Mouse (Mus musculus) midbrain, embryonic 12.5 days (tissue): Measurements from ENCODE around the gene Phldb1. TPM values are rescaled to one million over a fixed set of nuclear protein-coding genes. Genes with fewer than 3 reads are reported as not detected.
"Not testable (repeated sequence)": the region's sequence is repeated elsewhere in the genome, so short reads cannot be mapped to it uniquely, and the experiment has no call there.

Experiments
- ATAC-seq: fragments of 200-750 bp; cut with Nextera tagmentation; 2 replicates; pipeline ENCODE4 v1.8.0; 2017; ENCODE audit warnings: low read depth, moderate TSS enrichment, moderate library complexity; ENCODE audit not compliant: low FRiP score
- H3K27ac ChIP-seq: fragments of 300-500 bp; sonication (generic); replicated peaks from 2 replicates; pipeline ENCODE4 v1.5.1; 2016; ENCODE audit warnings: mild to moderate bottlenecking
- H3K27me3 ChIP-seq: fragments of 300-500 bp; sonication (generic); 2 replicates; pipeline ENCODE4 v1.6.1; 2016; ENCODE audit warnings: mild to moderate bottlenecking
- H3K36me3 ChIP-seq: fragments of 300-500 bp; sonication (generic); 2 replicates; pipeline ENCODE4 v1.6.1; 2016
- H3K4me1 ChIP-seq: fragments of 300-500 bp; sonication (generic); 2 replicates; pipeline ENCODE4 v1.6.1; 2016
- H3K4me2 ChIP-seq: fragments of 300-500 bp; sonication (generic); replicated peaks from 2 replicates; pipeline ENCODE4 v1.6.1; 2016; ENCODE audit warnings: mild to moderate bottlenecking, moderate library complexity
- H3K4me3 ChIP-seq: fragments of 300-500 bp; sonication (generic); 2 replicates; pipeline ENCODE4 v1.5.1; 2016; ENCODE audit warnings: mild to moderate bottlenecking
- H3K9ac ChIP-seq: fragments of 300-500 bp; sonication (generic); replicated peaks from 2 replicates; pipeline ENCODE4 v1.6.1; 2016; ENCODE audit warnings: mild to moderate bottlenecking, moderate library complexity
- H3K9me3 ChIP-seq: fragments of 300-500 bp; sonication (generic); 2 replicates; pipeline ENCODE4 v1.6.1; 2016; ENCODE audit warnings: mild to moderate bottlenecking
- WGBS: fragments of 180-500 bp; shearing (Covaris S2); methylation state at CpG from one replicate; pipeline ENCODE4 v1.1.7; 2016; 5-methylcytosine and 5-hydroxymethylcytosine counted together
- polyA plus RNA-seq: library from polyadenylated mRNA; unstranded; fragments of >200 nt; fragmentation: Nextera tagmentation; extraction: Ambion mirVana; gene quantifications from 2 replicates; pipeline ENCODE4 v1.2.1, GENCODE M21; 2016

Phldb1 gene
- polyA plus RNA-seq, 1 experiment from 2014 or later = 74.5 TPM

DNA sequence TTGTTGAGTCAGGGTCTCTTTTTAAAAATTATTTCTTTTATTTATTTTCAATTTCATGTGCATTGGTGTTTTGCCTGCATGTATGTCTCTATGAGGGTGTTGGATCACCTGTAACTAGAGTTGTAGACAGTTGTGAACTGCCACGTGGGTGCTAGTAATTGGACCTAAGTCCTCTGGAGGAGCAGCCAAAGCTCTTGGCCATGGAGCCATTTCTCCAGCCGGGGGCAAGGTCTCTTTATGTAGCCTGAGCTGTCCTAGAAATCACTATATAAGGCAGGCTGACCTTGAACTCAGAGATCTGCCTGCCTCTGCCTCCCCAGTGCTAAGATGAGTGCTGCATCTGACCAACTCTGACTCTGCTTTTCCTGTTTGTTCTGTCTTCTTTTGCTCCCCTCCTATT, 90.8 kb downstream of the Phldb1 start:
- Histone ChIP-seq H3K4me1 (no peaks in the 10 kb centered on the region), H3K4me3 (no peak overlapping the region), H3K27ac (no peak overlapping the region), H3K27me3 (no peaks in the 10 kb centered on the region), H3K4me2 (no peak overlapping the region), H3K9ac (no peak overlapping the region), H3K36me3 (peaks cover 6% of the 10 kb centered on the region; the same call in 1 of the 2 replicates), H3K9me3 (no peaks in the 10 kb centered on the region)
- ATAC-seq = no peak
- WGBS = 81% methylated on average over 2 of the region's 2 CpGs

DNA sequence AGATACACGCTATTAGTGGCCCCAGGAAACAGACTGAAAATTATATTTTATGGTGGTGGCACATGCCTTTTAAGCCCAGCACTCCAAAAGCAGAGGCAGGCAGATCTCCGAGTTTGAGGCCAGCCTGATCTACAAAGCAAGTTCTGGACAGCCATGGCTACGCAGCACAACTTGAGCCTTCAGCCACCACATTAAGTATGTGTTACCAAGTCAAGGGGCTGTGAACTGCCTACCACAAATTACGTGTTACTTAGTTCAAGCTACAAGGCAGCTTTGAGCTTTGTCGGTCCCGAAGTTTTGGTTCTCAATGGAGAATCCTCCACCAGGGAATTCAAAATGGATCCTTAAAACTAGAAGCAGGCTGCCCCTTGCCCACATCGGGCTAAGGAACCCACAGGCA, 91.9 kb downstream of the Phldb1 start:
- H3K36me3 ChIP-seq = peaks cover 14% of the 10 kb centered on the region
- H3K27ac ChIP-seq = no peak overlapping the region
- no peak overlapping the region for H3K4me3 ChIP-seq
- H3K4me1 ChIP-seq = no peaks in the 10 kb centered on the region
- H3K9me3 ChIP-seq = no peaks in the 10 kb centered on the region
- no peak for ATAC-seq
- no peaks in the 10 kb centered on the region for H3K27me3 ChIP-seq
- no peak overlapping the region for H3K4me2 ChIP-seq
- H3K9ac ChIP-seq = no peak overlapping the region
- WGBS = 97% methylated on average over 7 of the region's 7 CpGs

DNA sequence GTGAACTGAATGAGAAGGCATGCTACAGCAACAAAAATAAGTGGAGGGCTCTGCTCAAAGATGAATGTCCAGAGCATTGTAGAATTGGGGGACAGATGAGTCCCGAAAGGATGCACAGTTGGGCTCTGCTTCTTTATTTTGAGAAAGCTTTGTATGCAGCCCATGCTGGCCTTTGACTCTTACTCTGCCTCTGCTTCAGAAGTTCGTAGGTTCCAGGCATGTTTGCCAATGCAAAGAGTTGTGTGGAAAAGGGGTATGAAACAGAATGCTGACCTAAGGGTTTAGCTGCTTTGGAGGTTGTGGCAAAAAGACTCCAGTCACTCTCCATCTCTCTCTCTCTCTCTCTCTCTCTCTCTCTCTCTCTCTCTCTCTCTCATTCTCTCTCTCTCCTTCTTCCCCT, 93.4 kb downstream of the Phldb1 start:
- no peak for ATAC-seq
- no peak overlapping the region for H3K4me2 ChIP-seq

DNA sequence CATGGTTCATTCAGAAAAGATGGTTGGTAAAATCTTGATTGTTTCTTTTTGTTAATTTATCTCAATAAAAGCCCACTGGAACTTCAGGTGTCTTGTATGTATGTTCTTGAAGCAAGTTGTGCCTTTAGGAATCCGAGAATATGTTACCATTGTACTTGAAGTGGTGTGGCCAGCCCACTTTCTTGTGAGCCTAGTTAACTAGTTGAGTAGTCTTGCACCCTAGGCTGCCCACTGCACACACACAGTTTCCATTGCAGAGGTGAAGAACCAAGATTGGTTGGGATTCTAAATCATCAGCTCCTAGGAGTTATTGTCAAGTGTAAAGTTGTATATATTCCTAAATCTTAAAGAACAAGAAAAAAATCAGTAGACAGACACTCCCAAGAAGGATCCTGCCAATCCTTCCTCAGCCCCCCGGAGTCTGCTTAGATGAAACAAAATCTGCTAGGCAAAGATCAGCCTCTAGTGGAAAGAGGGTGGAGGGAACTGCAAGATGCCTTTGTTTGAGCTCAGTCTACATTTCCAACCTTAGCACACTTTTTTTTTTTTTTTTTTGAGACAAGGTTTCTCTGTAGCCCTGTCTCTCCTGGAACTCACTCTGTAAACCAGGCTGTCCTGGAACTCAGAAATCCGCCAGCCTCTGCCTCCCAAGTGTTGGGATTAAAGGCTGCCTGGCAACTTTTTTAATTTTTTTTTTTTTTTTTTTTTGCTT, 94.2 kb downstream of the Phldb1 start:
- Histone ChIP-seq H3K9ac (no peak overlapping the region), H3K27me3 (no peaks in the 10 kb centered on the region), H3K4me3 (no peak overlapping the region), H3K36me3 (peaks cover 36% of the 10 kb centered on the region), H3K4me1 (no peaks in the 10 kb centered on the region), H3K27ac (no peak overlapping the region), H3K4me2 (no peak overlapping the region), H3K9me3 (no peaks in the 10 kb centered on the region)
- WGBS = 92% methylated on average over 3 of the region's 3 CpGs
- ATAC-seq = no peak

More for the DNA sequence above, 93.4 kb downstream of the Phldb1 start:
- no peak overlapping the region for H3K27ac ChIP-seq
- no peaks in the 10 kb centered on the region for H3K9me3 ChIP-seq
- 96% methylated on average over 2 of the region's 2 CpGs for WGBS
- no peak overlapping the region for H3K4me3 ChIP-seq
- H3K36me3 ChIP-seq = peaks cover 28% of the 10 kb centered on the region
- H3K27me3 ChIP-seq = no peaks in the 10 kb centered on the region
- no peaks in the 10 kb centered on the region for H3K4me1 ChIP-seq
- no peak overlapping the region for H3K9ac ChIP-seq

DNA sequence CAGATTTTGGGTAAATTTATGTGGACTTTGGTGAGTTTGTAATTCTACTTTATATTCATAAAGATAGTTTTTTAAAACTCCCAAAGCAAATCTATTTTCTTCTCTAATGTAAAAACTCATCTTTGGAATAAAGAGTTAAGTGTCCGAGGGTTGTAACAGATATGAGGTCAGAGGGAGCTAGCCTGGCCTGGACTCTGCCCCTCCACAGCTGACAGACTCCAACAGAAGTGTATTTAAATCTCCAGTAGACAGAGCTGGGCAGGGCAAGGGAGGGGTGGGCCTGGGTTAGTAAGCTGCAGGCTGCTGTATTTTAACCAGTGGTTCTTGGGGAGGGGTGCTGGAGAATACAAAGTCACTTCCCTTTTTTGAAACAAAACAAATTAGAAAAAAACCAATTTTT, 95.0 kb downstream of the Phldb1 start:
- not testable (repeated sequence) for H3K4me2 ChIP-seq, H3K27me3 ChIP-seq, H3K4me1 ChIP-seq, H3K9ac ChIP-seq, H3K4me3 ChIP-seq, H3K27ac ChIP-seq, H3K9me3 ChIP-seq, ATAC-seq
- 93% methylated on average over 1 of the region's 1 CpGs for WGBS
- peaks cover 43% of the 10 kb centered on the region for H3K36me3 ChIP-seq

DNA sequence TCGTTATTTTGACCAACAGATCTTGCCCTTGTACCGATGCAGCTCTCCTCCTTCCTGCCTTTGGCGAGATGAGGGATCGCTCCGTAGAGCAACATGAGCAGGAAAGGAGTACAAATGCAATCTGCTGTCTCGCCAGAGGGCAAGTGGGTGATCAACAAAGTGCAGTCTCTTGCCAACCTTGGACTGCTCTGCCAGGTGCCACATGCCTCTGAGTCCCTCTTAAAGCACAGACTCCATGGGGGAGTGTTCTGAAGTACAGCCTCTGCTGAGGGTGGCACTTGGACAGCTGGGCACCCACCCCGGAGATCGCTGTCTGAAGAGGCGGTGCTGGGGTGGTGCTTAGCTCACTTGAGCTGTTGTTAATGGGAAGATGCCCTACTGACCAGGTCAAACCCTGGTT, 96.3 kb downstream of the Phldb1 start:
- H3K4me3 ChIP-seq, H3K27me3 ChIP-seq, H3K4me1 ChIP-seq, H3K9me3 ChIP-seq, H3K4me2 ChIP-seq, H3K9ac ChIP-seq, H3K27ac ChIP-seq, ATAC-seq: not testable (repeated sequence)
- 95% methylated on average over 9 of the region's 9 CpGs for WGBS
- H3K36me3 ChIP-seq = peaks cover 56% of the 10 kb centered on the region

DNA sequence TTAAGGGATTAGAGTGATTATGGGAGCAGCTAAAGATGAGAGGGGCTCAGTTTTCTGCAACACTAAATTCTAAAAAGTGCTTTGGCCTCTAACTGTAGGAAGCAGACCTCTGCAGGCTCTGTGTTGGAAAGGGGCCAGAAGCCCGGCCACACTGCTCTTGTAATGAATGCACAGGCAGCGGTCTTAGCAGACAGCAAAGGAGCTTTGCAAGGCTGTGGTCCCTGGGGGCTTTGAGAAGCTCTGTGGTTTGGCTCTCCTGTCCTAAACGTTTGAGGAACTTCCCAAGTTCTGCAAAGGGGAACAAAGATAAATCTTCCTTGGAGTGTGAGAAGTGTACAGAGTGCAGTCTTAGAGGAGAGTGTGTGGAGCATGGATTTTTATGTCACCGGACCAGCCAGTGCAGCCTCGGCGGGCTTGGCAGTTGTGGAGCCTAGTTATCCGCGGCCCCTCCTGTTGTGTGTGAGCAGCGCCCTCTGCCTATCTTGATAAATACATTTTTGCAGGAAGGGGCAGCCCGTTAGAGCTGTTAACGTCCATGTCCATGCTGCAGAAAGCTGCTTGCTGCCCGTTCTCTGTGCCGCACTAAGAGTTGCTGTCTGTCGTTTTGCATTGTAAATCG, 97.3 kb downstream of the Phldb1 start:
- Histone ChIP-seq H3K36me3 (peaks cover 67% of the 10 kb centered on the region), H3K4me2 (no peak overlapping the region), H3K9me3 (no peaks in the 10 kb centered on the region), H3K27ac (no peak overlapping the region), H3K4me1 (no peaks in the 10 kb centered on the region), H3K4me3 (no peak overlapping the region), H3K9ac (no peak overlapping the region), H3K27me3 (no peaks in the 10 kb centered on the region)
- WGBS = 85% methylated on average over 15 of the region's 15 CpGs
- ATAC-seq = no peak

Other genes with a start within 250 kb of the Phldb1 start
- gene Cxcr5, start 173.3 kb downstream of the Phldb1 start, polyA plus RNA-seq = not detected in 2 replicates
- 23.8 and 25.2 TPM in 2 replicates for gene Ddx6, start 130.3 kb downstream of the Phldb1 start, polyA plus RNA-seq
- gene Treh, start 62.0 kb downstream of the Phldb1 start, polyA plus RNA-seq = not detected in 2 replicates
- gene Arcn1, start 32.6 kb upstream of the Phldb1 start, polyA plus RNA-seq = 175 and 179 TPM in 2 replicates
- gene Ift46, start 32.7 kb upstream of the Phldb1 start, polyA plus RNA-seq = 156 TPM in 2 replicates
- gene Tmem25, start 64.1 kb upstream of the Phldb1 start, polyA plus RNA-seq = 5.5 and 5.9 TPM in 2 replicates
- gene Ttc36, start 67.9 kb upstream of the Phldb1 start, polyA plus RNA-seq = not detected in 2 replicates
- 32.3 and 32.8 TPM in 2 replicates for gene Kmt2a, start 146.1 kb upstream of the Phldb1 start, polyA plus RNA-seq
- gene Atp5l, start 185.5 kb upstream of the Phldb1 start, polyA plus RNA-seq = 524 and 532 TPM in 2 replicates
- gene Ube4a, start 230.4 kb upstream of the Phldb1 start, polyA plus RNA-seq = 34.6 and 35.4 TPM in 2 replicates
- not detected in 2 replicates for gene Cd3g, start 245.2 kb upstream of the Phldb1 start, polyA plus RNA-seq
- gene Cd3d, start 246.6 kb upstream of the Phldb1 start, polyA plus RNA-seq = not detected in 2 replicates